Mouse (Mus musculus): Measurements from ENCODE around the gene Nhlh1.

- TF ChIP-seq TAL1 (IDR thresholded peaks at IDR 0.05; ENCODE audit: low read length) (no peak), GATA1 (IDR thresholded peaks at IDR 0.05; ENCODE audit: low read length) (no peak)
These were observed 3.6 kb downstream of the Nhlh1 start for GRCm38 (mm10) chr1:172053541-172054440.
